Mouse (Mus musculus) neural tube, embryonic 14.5 days (tissue): Measurements from ENCODE around the gene Xdh. TPM values are rescaled to one million over a fixed set of nuclear protein-coding genes. Genes with fewer than 3 reads are reported as not detected.

ENCODE experiments used
- ATAC-seq: fragments of 200-750 bp; cut with Nextera tagmentation; 2 replicates; pipeline ENCODE4 v1.8.0; 2017; ENCODE audit warnings: low read depth, mild to moderate bottlenecking, moderate TSS enrichment, moderate library complexity
- H3K27ac ChIP-seq: fragments of 300-500 bp; sonication (generic); 2 replicates; pipeline ENCODE4 v1.5.1; 2014; ENCODE audit warnings: low read depth, mild to moderate bottlenecking, control low read depth, low read length, moderate library complexity, mixed read lengths
- H3K27me3 ChIP-seq: fragments of 300-500 bp; sonication (generic); 2 replicates; pipeline ENCODE4 v1.6.1; 2014; ENCODE audit warnings: low read length; ENCODE audit not compliant: control insufficient read depth, insufficient read depth
- H3K36me3 ChIP-seq: fragments of 300-500 bp; sonication (generic); 2 replicates; pipeline ENCODE4 v1.6.1; 2014; ENCODE audit warnings: low read length, mixed read lengths; ENCODE audit not compliant: control insufficient read depth, insufficient read depth
- H3K4me1 ChIP-seq: fragments of 300-500 bp; sonication (generic); 2 replicates; pipeline ENCODE4 v1.6.1; 2014; ENCODE audit warnings: low read length; ENCODE audit not compliant: control insufficient read depth, insufficient read depth
- H3K4me2 ChIP-seq: fragments of 300-500 bp; sonication (generic); 2 replicates; pipeline ENCODE4 v1.6.1; 2014; ENCODE audit warnings: mild to moderate bottlenecking, low read depth, low read length, control low read depth
- H3K4me3 ChIP-seq: fragments of 300-500 bp; sonication (generic); 2 replicates; pipeline ENCODE4 v1.5.1; 2014; ENCODE audit warnings: low read depth, low read length, control low read depth, mixed read lengths
- H3K9ac ChIP-seq: fragments of 300-500 bp; sonication (generic); replicated peaks from 2 replicates; pipeline ENCODE4 v1.6.1; 2014; ENCODE audit warnings: low read depth, mild to moderate bottlenecking, control low read depth, low read length, mixed read lengths
- H3K9me3 ChIP-seq: fragments of 300-500 bp; sonication (generic); 2 replicates; pipeline ENCODE4 v1.6.1; 2016; ENCODE audit warnings: low read length; ENCODE audit not compliant: control insufficient read depth
- WGBS: fragments of 180-500 bp; shearing (Covaris S2); extraction: QIAGEN DNeasy Blood & Tissue Kit; methylation state at CpG from one replicate; pipeline ENCODE4 v1.1.7; 2014; 5-methylcytosine and 5-hydroxymethylcytosine counted together
- polyA plus RNA-seq: library from polyadenylated mRNA; unstranded; fragments of >200 nt; fragmentation: Nextera tagmentation; extraction: Ambion mirVana; gene quantifications from 2 replicates; pipeline ENCODE4 v1.2.1, GENCODE M21; 2014

Gene Xdh
- polyA plus RNA-seq, 1 experiment from 2014 or later = 0.42 TPM

- H3K4me2 ChIP-seq = no peak overlapping the region
- H3K4me1 ChIP-seq = no peaks in the 10 kb centered on the region
- H3K36me3 ChIP-seq = no peaks in the 10 kb centered on the region
- H3K9me3 ChIP-seq = no peaks in the 10 kb centered on the region
- ATAC-seq = no peak
- no peak overlapping the region for H3K9ac ChIP-seq
- no peak overlapping the region for H3K27ac ChIP-seq
- H3K27me3 ChIP-seq = no peaks in the 10 kb centered on the region
- no peak overlapping the region for H3K4me3 ChIP-seq
- 93% methylated on average over 1 of the region's 1 CpGs for WGBS
These were observed 46.9 kb downstream of the Xdh start for GRCm38 (mm10) chr17:73903121-73903520.

- no peak overlapping the region for H3K4me3 ChIP-seq
- H3K9ac ChIP-seq = no peak overlapping the region
- no peak for ATAC-seq
- 51% methylated on average over 5 of the region's 5 CpGs for WGBS
- no peaks in the 10 kb centered on the region for H3K27me3 ChIP-seq
- no peak overlapping the region for H3K4me2 ChIP-seq
- no peak overlapping the region for H3K27ac ChIP-seq
- no peaks in the 10 kb centered on the region for H3K36me3 ChIP-seq
- H3K4me1 ChIP-seq = no peaks in the 10 kb centered on the region
- no peaks in the 10 kb centered on the region for H3K9me3 ChIP-seq
These were observed 47.8 kb downstream of the Xdh start for GRCm38 (mm10) chr17:73902234-73902636.

- Histone ChIP-seq H3K4me1 (no peaks in the 10 kb centered on the region), H3K4me3 (no peak overlapping the region), H3K9ac (no peak overlapping the region), H3K9me3 (no peaks in the 10 kb centered on the region), H3K4me2 (no peak overlapping the region), H3K27me3 (no peaks in the 10 kb centered on the region), H3K36me3 (no peaks in the 10 kb centered on the region), H3K27ac (no peak overlapping the region)
- 92% methylated on average over 5 of the region's 5 CpGs for WGBS
- ATAC-seq = no peak
These were observed 55.6 kb downstream of the Xdh start for GRCm38 (mm10) chr17:73894399-73894798.

GRCm38 (mm10) chr17:73893822-73894221 is 56.2 kb downstream of the Xdh start:
- Histone ChIP-seq H3K4me1 (no peaks in the 10 kb centered on the region), H3K27me3 (no peaks in the 10 kb centered on the region), H3K9me3 (no peaks in the 10 kb centered on the region), H3K27ac (no peak overlapping the region), H3K4me3 (no peak overlapping the region), H3K4me2 (no peak overlapping the region), H3K36me3 (no peaks in the 10 kb centered on the region), H3K9ac (no peak overlapping the region)
- 96% methylated on average over 4 of the region's 4 CpGs for WGBS
- no peak for ATAC-seq

GRCm38 (mm10) chr17:73893207-73893606 is 56.8 kb downstream of the Xdh start:
- no peaks in the 10 kb centered on the region for H3K36me3 ChIP-seq
- no peak overlapping the region for H3K9ac ChIP-seq
- H3K4me2 ChIP-seq = no peak overlapping the region
- H3K9me3 ChIP-seq = no peaks in the 10 kb centered on the region
- 88% methylated on average over 10 of the region's 10 CpGs for WGBS
- ATAC-seq = no peak
- no peak overlapping the region for H3K4me3 ChIP-seq
- H3K27me3 ChIP-seq = no peaks in the 10 kb centered on the region
- H3K4me1 ChIP-seq = no peaks in the 10 kb centered on the region
- no peak overlapping the region for H3K27ac ChIP-seq

- no peaks in the 10 kb centered on the region for H3K9me3 ChIP-seq
- no peaks in the 10 kb centered on the region for H3K27me3 ChIP-seq
- H3K4me2 ChIP-seq = no peak overlapping the region
- no peak overlapping the region for H3K9ac ChIP-seq
- H3K27ac ChIP-seq = no peak overlapping the region
- no peak overlapping the region for H3K4me3 ChIP-seq
- 92% methylated on average over 1 of the region's 1 CpGs for WGBS
- H3K4me1 ChIP-seq = no peaks in the 10 kb centered on the region
- no peak for ATAC-seq
- H3K36me3 ChIP-seq = no peaks in the 10 kb centered on the region
These were observed 58.4 kb downstream of the Xdh start for GRCm38 (mm10) chr17:73891590-73891989.

- Histone ChIP-seq H3K27me3 (no peaks in the 10 kb centered on the region), H3K4me3 (no peak overlapping the region), H3K4me1 (peaks cover 3% of the 10 kb centered on the region; the same call in 1 of the 2 replicates), H3K4me2 (no peak overlapping the region), H3K9me3 (no peaks in the 10 kb centered on the region), H3K9ac (no peak overlapping the region), H3K36me3 (no peaks in the 10 kb centered on the region), H3K27ac (no peak overlapping the region)
- no peak for ATAC-seq
- 93% methylated on average over 25 of the region's 25 CpGs for WGBS
These were observed 63.8 kb downstream of the Xdh start for GRCm38 (mm10) chr17:73886071-73886785.

GRCm38 (mm10) chr17:73883332-73883731 is 66.7 kb downstream of the Xdh start:
- no peaks in the 10 kb centered on the region for H3K27me3 ChIP-seq
- no peaks in the 10 kb centered on the region for H3K9me3 ChIP-seq
- no peak overlapping the region for H3K4me3 ChIP-seq
- no peaks in the 10 kb centered on the region for H3K36me3 ChIP-seq
- peaks cover 3% of the 10 kb centered on the region; the same call in 1 of the 2 replicates for H3K4me1 ChIP-seq
- H3K9ac ChIP-seq = no peak overlapping the region
- 83% methylated on average over 12 of the region's 12 CpGs for WGBS
- ATAC-seq = no peak
- H3K27ac ChIP-seq = no peak overlapping the region
- H3K4me2 ChIP-seq = no peak overlapping the region

GRCm38 (mm10) chr17:73882194-73882593 is 67.8 kb downstream of the Xdh start:
- ATAC-seq = peak; percentile 91
- Histone ChIP-seq H3K9me3 (no peaks in the 10 kb centered on the region), H3K27ac (no peak overlapping the region), H3K36me3 (no peaks in the 10 kb centered on the region), H3K4me1 (peaks cover 3% of the 10 kb centered on the region; the same call in 1 of the 2 replicates), H3K4me2 (no peak overlapping the region), H3K9ac (no peak overlapping the region), H3K4me3 (no peak overlapping the region), H3K27me3 (no peaks in the 10 kb centered on the region)
- WGBS = 13% methylated on average over 9 of the region's 9 CpGs
